Mouse (Mus musculus): ENCODE results near the gene Nipsnap3a. TPM values are rescaled to one million over a fixed set of nuclear protein-coding genes. Genes with fewer than 3 reads are reported as not detected.

The Nipsnap3a gene
- not detected in 2 replicates for polyA plus RNA-seq (2021; fragmentation: Nextera tagmentation)
- long read RNA-seq, experiment 1, result 0 reads
- long read RNA-seq, experiment 2, result 0 reads

DNA sequence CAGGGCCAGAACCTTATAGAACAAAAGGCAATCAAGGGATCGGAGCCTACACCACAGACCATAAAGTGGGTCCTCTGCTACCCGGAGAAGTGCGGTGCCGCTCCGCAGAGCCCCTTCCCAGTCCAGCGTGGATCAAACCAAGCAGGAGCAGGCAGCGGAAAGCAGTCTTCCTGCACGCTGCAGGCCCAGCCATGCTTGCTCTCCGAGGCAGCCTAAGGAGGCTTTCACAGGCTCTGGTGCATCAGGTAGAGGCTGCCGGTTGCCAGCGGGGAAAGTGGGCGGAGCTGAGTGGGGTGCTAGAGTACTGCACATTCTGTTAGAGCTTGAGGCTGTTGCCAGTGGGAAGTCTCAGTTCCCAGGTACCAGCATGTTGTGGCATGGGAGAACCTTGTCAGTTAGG, at the start of gene Nipsnap3a:
Gene Nipsnap3a (plus strand): TSS at position 25 of the 400 bp plus-strand sequence.

GRCm38 (mm10) chr4:52964247-52964646, 24.8 kb upstream of the Nipsnap3a start, which contains the start of gene Olfr270:
TSS of gene Olfr270 (plus strand) at chr4:52964547.

DNA sequence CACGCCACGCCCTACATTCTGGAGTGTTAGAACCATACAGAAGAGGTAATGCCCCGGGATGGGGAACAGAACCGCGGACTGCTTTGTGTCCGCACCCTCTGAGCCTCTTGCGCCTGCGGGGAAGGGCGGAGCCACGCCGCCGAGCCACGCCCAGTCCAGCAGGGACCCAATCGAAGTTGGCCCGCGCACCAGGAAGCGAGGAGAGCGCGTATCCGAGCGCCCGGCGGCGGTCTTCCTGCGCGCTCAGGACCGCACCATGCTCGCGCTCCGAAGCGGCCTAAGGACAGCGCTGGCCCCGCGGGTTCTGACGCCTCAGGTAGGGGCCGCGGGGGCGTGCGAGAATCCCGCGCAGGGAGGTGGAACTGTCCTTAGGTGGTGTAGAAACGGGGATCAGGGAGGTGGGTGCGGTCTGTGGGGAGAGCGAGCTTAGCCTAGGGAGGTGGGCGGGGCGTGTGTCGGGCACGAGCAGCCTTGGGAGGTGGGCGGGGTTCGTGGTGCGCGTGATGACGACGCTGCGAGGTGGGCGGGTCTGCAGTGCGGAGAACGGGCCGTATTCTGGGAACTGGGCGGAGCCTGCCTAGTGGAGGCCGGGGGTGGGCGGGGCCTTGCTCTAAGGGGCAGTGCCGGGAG, 22.8 kb downstream of the Nipsnap3a start, which contains the start of gene Nipsnap3b:
Gene Nipsnap3b (plus strand): TSS at position 149 of the 630 bp plus-strand sequence.

Other genes with a start within 250 kb of the Nipsnap3a start
- gene Olfr275, start 174.7 kb upstream of the Nipsnap3a start, polyA plus RNA-seq (2021; fragmentation: Nextera tagmentation), result not detected in 2 replicates
- not detected in 2 replicates for gene Olfr273, start 130.0 kb upstream of the Nipsnap3a start, polyA plus RNA-seq (2021; fragmentation: Nextera tagmentation)
- not detected in 2 replicates for gene Olfr272, start 70.1 kb upstream of the Nipsnap3a start, polyA plus RNA-seq (2021; fragmentation: Nextera tagmentation)
- gene Olfr270, start 24.7 kb upstream of the Nipsnap3a start, polyA plus RNA-seq (2021; fragmentation: Nextera tagmentation), result not detected in 2 replicates
- gene Nipsnap3b, start 22.6 kb downstream of the Nipsnap3a start, polyA plus RNA-seq (2021; fragmentation: Nextera tagmentation), result 51.1 and 53.9 TPM in 2 replicates
- gene Abca1, start 170.6 kb downstream of the Nipsnap3a start, polyA plus RNA-seq (2021; fragmentation: Nextera tagmentation), result 2.0 and 2.5 TPM in 2 replicates

Data from layer of hippocampus, adult 6 months (tissue).